Mouse (Mus musculus): ENCODE measurements around the gene Dnmt3a. TPM values are rescaled to one million over a fixed set of nuclear protein-coding genes. Genes with fewer than 3 reads are reported as not detected.

Gene Dnmt3a
- total RNA-seq (2021) = 10 to 100 TPM; 35.9 to 42.7 TPM
- long read RNA-seq, experiment 1, full-length matches to known transcripts = 4 of 10 reads
- long read RNA-seq, experiment 1, partial matches to known transcripts = 2 of 10 reads
- long read RNA-seq, experiment 1, other reads (novel, unspliced or antisense) = 4 of 10 reads
- long read RNA-seq, experiment 2, full-length matches to known transcripts = 3 of 24 reads
- long read RNA-seq, experiment 2, partial matches to known transcripts = 6 of 24 reads
- long read RNA-seq, experiment 2, other reads (novel, unspliced or antisense) = 15 of 24 reads

DNA sequence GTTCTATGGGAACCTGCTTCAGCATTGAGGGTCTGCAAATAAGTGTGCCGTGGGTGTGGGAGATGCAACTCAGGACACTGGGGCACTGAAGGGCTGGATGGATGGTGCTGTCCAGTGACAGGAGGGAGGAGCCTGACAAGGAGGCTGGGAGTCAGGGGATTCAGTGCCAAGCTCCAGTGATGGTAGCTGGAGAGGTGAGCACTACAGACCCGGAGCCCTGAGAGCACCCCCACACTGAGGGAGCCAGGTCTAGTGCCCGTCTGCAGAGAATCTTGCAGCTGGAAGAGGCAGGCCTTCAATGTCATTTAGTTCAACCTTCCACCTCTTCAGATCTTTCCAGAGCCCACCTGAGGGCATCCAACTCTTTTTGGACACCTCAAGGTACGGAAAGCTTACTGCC is at the start of gene Dnmt3a:
TSS of gene Dnmt3a (plus strand) at position 156 of the 400 bp plus-strand sequence.
- no peak for DNase-seq (ENCODE audit: low spot score in 2 of 2)

DNA sequence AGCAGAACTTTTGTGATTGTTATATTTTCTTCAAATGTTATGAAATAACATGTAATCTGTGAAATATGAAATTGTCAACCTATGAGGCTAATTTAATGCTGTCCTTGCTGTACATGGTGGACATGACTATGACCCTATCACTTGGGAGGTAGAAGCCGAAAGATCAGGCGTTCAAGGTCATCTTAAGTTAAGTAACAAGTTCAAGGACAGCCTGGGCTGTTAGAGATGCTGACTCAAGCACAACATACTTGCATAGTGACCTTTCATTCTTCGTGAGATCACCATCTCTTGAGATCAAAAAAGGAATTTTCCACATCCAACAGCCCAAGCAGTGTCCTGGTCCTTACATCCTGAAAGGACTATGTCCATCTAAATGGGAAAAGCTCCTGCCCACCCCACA is 49.6 kb upstream of the Dnmt3a start:
- DNase-seq (ENCODE audit: low spot score in 2 of 2) = no peak

DNA sequence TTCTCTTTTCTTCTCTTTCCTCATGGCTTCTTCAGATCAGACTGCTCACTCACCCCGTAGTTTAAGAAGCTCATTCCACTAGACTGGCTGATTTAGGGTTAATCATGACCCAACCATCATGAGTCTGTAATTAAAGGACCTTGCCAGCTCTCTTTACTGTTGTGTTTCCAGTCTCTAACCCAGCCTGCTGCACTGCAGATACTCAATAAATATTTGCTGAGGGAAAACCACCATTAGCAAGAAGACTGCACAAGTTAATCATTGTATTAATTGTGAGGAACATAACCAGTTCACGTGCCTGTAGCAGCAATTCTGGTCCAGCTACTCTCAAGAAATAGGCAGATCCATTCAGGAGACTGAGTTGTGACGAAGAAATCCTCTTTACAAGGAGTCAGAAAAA is 47.7 kb upstream of the Dnmt3a start:
- no peak for DNase-seq (ENCODE audit: low spot score in 2 of 2)

DNA sequence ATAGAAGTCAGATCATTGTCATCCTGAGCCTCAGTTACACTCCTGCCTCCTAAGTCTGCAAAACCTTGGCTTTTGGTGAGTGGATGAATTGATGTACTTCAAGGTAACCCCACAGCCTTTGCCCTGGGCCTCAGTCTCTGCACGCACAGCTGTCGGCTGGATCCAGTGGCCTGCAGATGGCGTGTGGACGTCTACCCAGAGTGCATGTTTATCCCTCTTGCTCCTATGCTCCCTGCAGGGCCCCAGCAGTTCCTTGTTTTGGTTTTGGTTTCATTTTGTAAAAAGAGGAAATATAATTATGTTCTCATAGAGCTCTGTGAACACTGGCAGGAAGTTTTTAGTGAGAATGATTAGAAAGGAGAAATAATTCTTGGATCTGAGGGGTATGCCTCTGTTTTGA is 46.4 kb upstream of the Dnmt3a start:
- DNase-seq (ENCODE audit: low spot score in 2 of 2) = peak; percentile 31 to 46

DNA sequence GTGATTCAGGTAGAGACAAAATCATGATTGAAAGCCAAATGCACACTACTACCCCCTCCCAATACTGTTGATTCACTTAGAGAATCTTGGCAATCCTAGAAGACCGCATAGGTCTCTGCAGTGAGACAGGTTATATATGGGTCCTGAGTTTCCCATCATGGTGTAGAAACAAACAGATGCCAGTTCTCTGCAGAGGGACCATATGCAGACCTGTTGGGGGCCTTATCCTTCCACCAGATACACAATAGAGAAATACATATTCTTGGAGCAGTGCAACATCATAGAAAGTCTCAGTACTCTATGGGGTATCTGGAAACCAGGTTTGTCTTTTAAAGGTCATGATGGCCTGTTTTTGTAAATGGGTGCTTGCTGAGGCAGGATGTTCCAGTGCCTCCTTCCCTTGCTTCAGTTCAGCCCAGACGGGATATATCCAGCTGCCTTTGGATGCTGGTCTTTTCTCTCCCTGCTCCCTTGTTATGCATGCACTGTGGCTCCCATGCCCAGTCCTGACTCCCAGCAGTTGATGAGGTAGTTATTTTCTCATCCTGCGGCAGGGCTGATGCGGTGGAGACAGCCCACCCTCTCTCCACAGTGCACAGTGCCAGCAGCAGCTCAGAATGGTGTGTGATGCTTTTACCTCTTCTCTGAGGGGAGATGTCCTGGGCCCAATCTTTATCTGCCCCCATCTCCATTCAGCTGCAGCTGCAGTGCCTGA is 44.8 kb upstream of the Dnmt3a start:
- DNase-seq (ENCODE audit: low spot score in 2 of 2) = no peak

DNA sequence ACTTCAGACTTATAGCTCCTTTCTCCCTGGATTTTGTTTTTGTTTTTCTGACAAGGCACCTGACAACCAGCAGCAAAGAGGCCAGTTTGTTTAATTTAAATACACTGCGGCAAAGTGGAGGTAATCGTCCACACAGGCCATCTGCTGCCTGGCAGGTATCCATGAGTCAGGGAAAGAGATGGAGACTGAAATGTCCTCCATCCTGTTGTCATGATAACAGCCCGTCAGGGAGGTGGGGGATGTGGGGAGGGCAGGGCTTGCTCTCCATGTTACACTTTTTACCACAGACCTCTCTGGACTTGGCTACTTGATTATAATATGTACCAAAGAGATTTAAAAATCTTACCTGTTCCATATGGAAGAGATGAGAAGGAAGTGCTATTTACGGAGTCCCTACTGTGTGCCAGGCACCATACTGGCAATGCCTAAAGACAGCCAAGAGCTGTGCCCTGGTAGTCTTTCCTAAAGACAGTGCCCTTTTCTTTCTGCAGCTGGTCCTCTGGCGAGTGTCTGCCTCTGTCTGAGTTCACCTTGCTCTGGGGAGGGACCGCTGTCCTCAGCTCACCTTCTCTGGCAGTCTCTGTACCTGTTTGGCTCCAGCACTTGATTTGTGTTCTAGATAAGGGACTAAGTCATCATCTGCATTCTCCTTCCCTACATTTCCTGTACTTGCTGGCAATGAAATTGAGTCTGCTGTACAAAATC is 44.1 kb upstream of the Dnmt3a start:
- DNase-seq (ENCODE audit: low spot score in 2 of 2) = no peak

DNA sequence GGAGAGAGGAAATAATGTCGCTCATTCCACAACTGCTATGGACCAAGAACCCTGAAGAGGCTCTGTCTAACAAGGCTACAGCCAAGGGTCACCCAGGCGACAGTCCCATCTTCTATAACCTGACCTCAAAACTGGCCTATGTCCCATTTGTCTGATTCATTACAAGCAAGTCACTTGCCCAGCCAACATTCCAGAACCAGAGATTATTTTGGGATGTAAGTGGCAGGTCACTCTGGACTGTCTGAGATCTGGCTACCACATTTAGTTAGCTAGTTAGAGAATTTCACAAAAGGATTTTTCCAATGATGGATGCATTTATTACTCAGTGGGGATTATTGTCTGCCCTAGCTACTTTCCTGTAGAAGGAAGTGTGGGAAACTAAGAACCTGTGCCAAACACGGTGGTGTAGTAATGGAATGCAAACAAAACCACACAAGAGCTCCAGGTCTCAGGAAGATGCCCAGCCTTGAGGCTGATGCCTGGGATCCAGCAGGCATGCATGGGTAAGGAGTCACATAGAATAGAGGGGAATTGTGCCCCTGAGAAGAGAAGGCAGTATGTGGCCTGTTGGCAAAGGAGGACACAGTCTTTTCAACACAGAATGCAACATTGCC is 41.5 kb upstream of the Dnmt3a start:
- no peak for DNase-seq (ENCODE audit: low spot score in 2 of 2)

DNA sequence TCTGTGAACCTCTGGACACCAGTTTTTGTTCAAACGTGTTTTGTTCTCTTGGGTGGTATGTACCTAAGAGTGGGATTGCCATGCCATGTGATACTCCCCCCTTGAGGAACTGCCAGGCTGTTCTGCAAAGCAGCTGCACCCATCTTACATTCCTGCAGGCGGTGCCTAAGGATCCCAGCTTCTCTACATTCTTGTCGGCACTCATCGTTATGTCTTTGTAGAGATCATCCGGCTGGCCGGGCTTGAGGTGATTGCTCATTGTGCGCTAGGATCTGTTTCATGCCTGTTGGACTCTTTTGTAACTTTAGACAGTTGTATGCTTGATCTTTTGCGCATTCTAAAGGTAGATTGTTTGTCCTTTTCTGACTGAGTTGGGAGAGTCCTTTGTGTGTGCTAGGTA is 38.4 kb upstream of the Dnmt3a start:
- no peak for DNase-seq (ENCODE audit: low spot score in 2 of 2)

DNA sequence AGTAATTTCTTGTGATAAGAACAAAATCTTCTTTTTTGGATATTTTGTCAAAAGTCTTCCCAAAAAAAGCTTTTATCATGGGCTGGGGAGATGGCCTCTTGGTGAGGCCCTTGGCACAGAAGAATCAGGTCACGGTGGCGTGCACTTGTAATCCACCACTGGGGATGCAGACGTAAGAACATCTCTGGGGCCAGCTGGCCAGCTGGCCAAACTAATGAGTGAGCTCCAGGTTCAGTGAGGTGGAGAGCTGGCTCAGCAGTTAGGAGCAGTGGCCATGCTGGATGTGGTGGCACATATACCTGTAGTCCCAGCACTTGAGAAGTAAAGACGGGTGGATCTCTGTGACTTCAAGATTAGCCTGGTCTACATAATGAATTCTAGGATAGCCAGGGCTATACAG is 37.4 kb upstream of the Dnmt3a start:
- no peak for DNase-seq (ENCODE audit: low spot score in 2 of 2)

DNA sequence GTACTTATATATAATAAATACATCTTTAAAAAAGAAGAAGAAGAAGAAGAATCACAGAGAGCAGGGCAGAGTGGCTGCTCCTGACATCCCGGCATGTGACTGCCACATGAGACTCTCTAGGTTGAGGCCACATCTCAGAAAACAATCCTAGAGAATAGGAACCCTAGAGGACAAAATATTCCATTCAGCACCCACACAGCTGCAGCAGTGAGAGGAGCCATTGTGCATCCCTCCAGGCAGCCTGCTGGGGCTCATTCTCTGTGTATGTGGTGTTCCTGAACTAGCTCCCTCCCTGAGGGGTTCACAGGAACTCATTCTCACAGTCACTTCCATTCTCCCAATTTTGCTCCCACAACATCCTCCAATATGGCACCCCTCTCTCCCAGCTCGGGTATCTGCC is 35.3 kb upstream of the Dnmt3a start:
- DNase-seq (ENCODE audit: low spot score in 2 of 2) = no peak

DNA sequence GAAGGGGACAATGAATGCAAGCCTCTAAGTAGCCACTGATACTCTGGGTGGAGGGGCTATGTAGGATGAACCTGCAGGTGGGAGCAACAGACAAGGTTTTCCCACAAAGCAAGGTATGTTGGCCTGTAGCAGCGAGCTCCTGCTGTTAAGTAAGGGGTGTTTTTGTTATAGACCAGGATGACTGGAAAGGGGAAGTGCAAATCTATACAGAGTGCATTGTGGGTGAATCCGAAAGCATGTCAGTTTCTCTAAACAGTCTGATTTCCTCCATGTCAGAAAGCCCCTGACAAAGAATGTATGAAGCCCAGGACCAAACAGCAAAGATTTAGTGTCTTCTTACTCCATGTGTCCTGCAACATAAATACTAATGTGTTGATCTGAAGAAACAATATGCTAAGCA is 34.7 kb upstream of the Dnmt3a start:
- no peak for DNase-seq (ENCODE audit: low spot score in 2 of 2)

DNA sequence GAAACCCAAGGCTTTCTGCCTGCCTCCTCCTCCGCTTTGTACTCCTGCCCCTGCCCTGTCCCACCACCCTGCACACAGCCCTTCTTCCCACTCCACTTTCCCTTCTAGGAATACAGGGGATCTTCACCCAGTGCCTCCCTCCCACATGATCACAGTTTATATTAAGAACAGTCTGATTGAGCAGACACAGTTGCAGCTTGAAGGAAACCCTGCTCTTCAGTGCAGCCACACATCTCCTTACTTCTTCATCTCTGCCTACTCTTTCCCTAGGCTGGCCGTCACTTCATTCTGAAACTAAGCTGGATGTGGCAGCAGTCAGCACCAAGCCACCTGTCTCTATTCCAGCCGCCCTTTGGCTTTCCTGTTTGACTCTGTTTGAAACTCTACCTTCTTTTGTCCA is 32.2 kb upstream of the Dnmt3a start:
- DNase-seq (ENCODE audit: low spot score in 2 of 2) = no peak

DNA sequence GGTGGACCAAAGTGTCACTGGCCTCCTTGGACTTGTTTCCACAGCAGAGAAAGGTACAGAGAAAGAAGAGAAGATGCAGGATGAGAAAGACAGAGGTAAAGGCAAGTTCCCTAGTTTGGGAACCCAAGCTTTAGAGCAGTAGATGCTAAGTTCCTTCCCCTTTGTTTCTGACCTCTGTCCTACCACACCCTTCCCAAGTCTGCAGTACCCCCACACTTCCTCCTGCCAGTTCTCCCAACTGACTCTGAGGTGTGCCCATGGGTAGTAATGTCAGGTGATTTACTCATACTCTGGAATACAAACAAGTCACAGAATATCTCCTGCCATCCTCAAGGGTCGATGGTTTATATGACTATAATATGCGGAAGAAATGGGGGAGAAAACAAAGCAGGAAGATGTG is 29.8 kb upstream of the Dnmt3a start:
- DNase-seq (ENCODE audit: low spot score in 2 of 2) = no peak

DNA sequence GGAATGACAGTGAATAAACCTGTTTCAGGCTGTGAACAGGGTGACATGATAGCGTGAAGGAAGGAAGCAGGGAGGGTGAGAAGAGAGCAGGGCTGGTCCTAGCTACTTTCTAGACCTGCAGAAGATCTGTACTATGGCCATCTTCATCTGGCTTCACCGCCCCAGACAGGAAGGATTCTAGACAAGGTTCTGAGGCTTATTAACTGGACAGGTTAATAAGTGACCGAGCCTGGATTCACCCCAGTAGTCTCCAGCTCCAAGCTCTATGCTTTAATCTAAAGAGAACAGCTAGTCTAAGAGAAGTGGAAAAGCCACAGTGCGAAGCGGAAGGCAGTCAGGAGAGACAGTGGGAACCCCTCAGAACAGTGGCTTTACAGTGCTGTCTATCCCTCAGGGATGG is 28.1 kb upstream of the Dnmt3a start:
- no peak for DNase-seq (ENCODE audit: low spot score in 2 of 2)

DNA sequence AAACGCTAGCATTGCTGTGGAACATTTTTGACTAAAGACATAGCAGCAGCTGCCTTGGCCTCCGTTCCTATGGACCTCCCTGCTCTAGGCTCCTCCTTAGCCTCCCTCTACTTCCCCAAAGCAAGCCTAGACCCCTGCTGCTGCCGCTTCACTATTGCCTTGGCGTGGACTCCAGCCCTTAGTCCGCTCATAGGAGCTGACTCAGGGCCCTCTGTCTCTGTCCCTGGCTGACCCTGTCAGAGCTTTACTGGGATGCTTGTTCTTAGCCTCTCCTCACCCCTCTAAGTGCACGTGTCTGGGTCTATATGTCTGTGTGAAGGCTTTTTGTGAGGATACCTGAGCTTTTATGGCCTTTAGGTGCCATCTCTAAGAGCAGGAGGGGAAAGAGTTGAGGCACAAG is 27.5 kb upstream of the Dnmt3a start:
- no peak for DNase-seq (ENCODE audit: low spot score in 2 of 2)

DNA sequence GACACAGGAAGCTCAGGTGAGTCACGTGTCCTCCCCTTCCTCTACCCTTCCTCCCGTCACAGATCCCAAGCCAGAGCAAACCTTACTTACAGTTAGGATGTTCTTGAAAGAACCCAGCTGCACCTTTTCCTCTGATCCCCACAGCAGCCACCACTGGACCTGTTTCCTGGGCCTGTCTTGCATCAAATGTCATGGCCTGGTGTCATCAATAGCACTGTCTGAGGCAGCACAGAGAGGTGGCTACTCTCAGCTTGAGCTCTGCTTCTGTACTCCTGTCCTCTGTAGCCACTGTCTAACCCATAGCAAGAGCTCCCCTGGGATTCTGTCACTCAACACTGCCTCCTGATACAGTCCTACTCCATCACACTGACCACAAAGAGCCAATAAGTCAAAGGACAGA is 26.2 kb upstream of the Dnmt3a start:
- DNase-seq (ENCODE audit: low spot score in 2 of 2) = no peak

DNA sequence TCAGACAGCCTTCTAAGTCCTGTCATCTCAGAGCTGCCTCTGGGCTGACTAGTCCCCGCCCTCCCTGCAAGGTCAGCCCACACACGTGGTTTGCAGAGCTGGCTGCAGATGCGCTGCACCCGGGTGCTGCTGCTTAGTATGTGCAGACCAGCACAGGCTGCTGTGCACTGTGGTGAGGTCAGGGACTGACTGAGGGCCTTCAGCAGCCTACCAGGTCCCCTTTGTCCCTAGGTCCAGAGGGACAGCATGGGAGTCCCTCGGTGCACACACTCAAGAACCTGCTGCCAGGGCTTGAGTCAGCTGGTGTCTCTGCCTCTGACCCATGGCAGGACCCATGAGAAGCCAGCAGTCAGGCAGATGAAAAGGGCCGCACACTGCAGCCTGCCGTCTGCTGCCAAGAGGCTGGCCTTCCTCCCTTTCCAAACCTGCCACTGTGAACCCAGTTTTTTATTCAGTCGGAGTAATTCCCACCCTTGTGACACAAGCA is 25.4 kb upstream of the Dnmt3a start:
- peak; percentile 65 to 74 for DNase-seq (ENCODE audit: low spot score in 2 of 2)

DNA sequence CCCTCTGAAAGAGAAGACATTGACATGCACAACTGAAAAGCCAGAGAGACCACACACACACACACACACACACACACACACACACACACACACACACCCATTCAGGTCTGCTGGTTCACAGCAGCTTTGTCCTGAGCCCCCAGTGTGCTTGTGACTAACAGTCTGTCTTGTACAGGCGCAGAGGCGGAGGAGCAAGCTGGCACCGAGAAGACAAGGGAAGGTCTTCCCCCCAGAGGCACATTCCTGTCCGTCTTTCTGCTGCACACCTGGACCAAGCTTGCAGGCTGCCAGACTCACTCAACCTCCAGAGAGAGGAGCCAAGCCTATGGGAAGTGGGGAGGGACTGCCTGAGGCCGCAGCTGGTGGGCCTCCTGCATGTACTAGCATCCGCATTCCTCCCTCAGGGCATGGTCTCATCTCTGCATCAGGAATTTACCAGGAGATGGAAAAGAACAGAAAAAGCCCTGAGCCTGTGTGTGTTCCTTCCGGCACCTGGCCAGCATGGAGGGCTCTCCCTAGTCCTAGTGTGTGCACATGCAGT is 24.8 kb upstream of the Dnmt3a start:
- no peak for DNase-seq (ENCODE audit: low spot score in 2 of 2)

DNA sequence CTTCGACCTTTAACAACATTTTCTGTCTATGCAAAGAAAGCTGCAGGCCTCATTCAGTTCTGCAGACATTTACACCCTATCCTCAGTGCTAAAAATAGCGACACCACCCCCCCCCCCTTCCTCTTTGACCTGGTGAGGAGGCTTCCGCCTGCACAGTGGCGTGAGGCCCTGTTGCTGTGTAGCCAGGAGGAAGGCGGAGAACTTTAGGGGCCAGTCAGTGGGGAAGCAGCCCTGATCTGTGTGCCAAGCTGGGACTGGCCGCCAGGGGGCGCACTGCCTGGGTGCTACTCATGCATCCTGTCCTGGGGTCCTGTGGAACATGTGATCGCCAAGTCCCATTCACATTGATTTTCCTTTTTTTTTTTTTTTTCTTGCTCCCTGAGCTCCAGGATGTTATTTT is 24.3 kb upstream of the Dnmt3a start:
- peak; percentile 83 to 93 for DNase-seq (ENCODE audit: low spot score in 2 of 2)

DNA sequence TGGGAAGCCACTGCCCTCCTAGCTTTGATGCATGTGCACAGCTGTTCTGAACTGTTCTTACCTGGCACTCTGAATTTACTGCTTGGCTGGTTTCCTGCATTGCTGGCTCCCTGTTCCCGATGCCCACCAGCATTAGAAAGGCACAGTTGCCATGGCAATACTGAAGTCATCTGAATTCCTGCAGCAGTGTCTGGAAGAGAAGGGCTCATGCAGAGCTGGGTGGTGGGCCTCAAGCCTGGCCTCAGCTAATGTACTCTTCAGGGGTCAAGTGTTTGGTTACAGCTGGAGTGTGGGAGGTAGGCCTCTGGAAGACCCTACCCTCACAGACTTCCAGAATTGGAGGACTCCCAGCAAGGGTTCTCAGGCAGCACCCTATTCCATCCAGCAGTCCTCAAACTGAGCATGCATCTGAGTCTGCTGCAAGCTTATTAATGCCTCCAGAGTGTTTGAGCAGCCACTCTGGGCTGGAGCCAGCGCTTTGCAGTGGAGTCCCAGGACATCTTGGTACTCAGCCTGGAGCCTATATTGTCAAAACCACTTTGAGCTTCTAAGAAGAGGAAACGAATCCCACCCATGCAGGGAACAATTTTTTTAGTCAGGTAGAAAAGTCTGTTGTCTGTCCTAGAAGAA is 22.5 kb upstream of the Dnmt3a start:
- no peak for DNase-seq (ENCODE audit: low spot score in 2 of 2)

DNA sequence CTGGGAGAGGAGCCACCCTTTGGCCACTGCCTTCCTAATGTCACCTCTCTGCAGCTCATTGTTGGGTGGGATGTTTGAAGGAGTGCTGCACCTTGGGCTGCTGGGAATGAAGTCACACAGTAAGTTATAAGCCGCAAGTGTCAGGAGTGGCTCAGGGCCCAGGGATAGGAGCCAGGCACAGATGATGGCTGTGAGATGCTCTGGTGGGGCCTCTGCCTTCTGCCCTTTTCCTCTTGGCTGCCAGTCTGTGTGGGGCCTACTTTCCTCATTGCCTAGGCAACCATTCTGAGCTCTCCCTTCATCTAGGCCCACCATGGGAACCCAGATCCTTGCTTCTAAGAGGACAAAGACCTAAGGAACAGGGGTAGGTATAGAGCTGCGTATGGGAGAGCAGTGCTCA is 21.5 kb upstream of the Dnmt3a start:
- no peak for DNase-seq (ENCODE audit: low spot score in 2 of 2)

Data from adrenal gland, adult 18-20 months (tissue).